Mouse (Mus musculus): Measurements from ENCODE around the gene Kctd19. TPM values are rescaled to one million over a fixed set of nuclear protein-coding genes. Genes with fewer than 3 reads are reported as not detected.

Gene Kctd19
- polyA plus RNA-seq, 1 experiment from 2014 or later = not detected

DNA sequence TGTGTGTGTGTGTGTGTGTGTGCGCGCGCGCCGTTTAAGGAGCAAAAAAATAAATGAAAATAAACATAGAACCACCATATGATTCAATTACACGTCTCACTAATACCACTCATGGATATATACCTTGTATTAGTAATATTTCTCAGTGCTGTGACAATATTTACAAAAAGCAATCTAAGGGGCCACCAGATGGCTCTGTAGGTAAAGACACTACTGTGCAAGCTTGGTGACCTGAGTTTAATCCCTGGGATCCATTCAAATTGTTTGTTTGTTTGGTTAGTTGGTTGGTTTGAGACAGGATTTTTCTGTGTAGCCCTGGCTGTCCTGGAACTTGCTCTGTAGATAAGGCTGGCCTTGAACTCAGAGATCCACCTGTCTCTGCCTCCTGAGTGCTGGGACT is 3.4 kb downstream of the Kctd19 start:
- ATAC-seq (replicated peaks; ENCODE audit: insufficient number of reproducible peaks, low FRiP score, low TSS enrichment, low read depth) (no peak), DNase-seq (ENCODE audit: low spot score) (no peak)
- Histone ChIP-seq H3K36me3 (replicated peaks; ENCODE audit: control insufficient read depth, insufficient read depth, low read depth, low read length) (no peaks in the 10 kb centered on the region), H3K4me2 (ENCODE audit: low read depth, low read length) (no peak overlapping the region), H3K4me1 (ENCODE audit: control insufficient read depth, insufficient read depth, low read length) (no peaks in the 10 kb centered on the region; the same call in 1 of the 2 replicates), H3K27me3 (ENCODE audit: control insufficient read depth, insufficient read depth, low read length) (peaks cover 7% of the 10 kb centered on the region), H3K27ac (replicated peaks; ENCODE audit: low read depth, low read length) (no peak overlapping the region), H3K9me3 (replicated peaks; ENCODE audit: control insufficient read depth, low read length) (no peaks in the 10 kb centered on the region), H3K4me3 (ENCODE audit: low read depth, low read length) (no peak overlapping the region), H3K9ac (replicated peaks; ENCODE audit: low read length) (no peak overlapping the region)
- WGBS = 92% methylated on average over 6 of the region's 6 CpGs

DNA sequence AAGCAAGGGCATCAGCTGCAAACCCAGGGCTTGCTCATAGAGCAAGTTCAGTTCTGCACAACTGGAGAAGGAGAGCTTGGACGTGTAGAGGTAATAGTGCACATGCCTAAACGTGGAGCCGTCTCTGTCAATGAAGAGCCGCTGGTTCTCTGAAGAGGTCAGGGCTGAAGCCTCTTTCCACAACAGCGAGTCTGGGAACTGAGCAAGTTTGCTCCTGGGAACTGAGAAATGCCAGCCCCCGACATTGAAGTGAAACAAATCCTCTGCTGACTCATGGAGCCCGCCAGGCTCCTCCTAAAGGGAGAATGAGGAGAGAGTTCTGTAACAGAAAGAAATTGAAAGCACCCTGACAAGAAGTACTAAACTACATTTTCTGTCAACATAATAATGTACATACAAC is 5.0 kb downstream of the Kctd19 start:
- Histone ChIP-seq H3K27ac (replicated peaks; ENCODE audit: low read depth, low read length) (no peak overlapping the region), H3K4me1 (ENCODE audit: control insufficient read depth, insufficient read depth, low read length) (no peaks in the 10 kb centered on the region; the same call in 1 of the 2 replicates), H3K36me3 (replicated peaks; ENCODE audit: control insufficient read depth, insufficient read depth, low read depth, low read length) (no peaks in the 10 kb centered on the region), H3K9me3 (replicated peaks; ENCODE audit: control insufficient read depth, low read length) (no peaks in the 10 kb centered on the region), H3K4me2 (ENCODE audit: low read depth, low read length) (no peak overlapping the region), H3K4me3 (ENCODE audit: low read depth, low read length) (no peak overlapping the region), H3K27me3 (ENCODE audit: control insufficient read depth, insufficient read depth, low read length) (peaks cover 3% of the 10 kb centered on the region), H3K9ac (replicated peaks; ENCODE audit: low read length) (no peak overlapping the region)
- no peak for DNase-seq (ENCODE audit: low spot score)
- ATAC-seq (replicated peaks; ENCODE audit: insufficient number of reproducible peaks, low FRiP score, low TSS enrichment, low read depth) = no peak
- 56% methylated on average over 7 of the region's 7 CpGs for WGBS

DNA sequence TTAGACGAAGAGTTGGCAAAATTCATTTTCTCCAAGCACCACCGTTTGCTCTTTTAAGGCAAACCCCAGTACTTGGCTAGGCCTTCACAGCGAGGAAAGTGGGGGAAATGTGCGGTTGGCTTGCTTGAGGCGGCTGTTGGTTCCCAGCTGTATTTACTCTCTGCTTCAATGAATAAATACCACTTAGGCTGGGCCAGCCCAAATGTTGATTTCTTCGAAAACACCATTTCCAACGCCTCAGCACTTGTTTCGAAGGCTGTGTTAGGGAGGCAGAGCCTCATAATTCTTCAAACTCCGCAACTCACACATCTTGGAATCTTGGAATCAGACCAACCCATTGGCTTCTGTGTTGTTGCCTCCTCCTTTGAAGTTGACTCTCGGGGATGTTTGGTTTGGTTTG is 6.9 kb downstream of the Kctd19 start:
- ATAC-seq (replicated peaks; ENCODE audit: insufficient number of reproducible peaks, low FRiP score, low TSS enrichment, low read depth) (no peak), DNase-seq (ENCODE audit: low spot score) (no peak)
- H3K4me1 ChIP-seq (ENCODE audit: control insufficient read depth, insufficient read depth, low read length) = no peaks in the 10 kb centered on the region
- no peak overlapping the region for H3K4me3 ChIP-seq (ENCODE audit: low read depth, low read length)
- WGBS = 85% methylated on average over 10 of the region's 10 CpGs
- no peaks in the 10 kb centered on the region for H3K36me3 ChIP-seq (replicated peaks; ENCODE audit: control insufficient read depth, insufficient read depth, low read depth, low read length)
- H3K27me3 ChIP-seq (ENCODE audit: control insufficient read depth, insufficient read depth, low read length) = no peaks in the 10 kb centered on the region
- no peak overlapping the region for H3K27ac ChIP-seq (replicated peaks; ENCODE audit: low read depth, low read length)
- no peak overlapping the region for H3K9ac ChIP-seq (replicated peaks; ENCODE audit: low read length)
- H3K4me2 ChIP-seq (ENCODE audit: low read depth, low read length) = no peak overlapping the region
- H3K9me3 ChIP-seq (replicated peaks; ENCODE audit: control insufficient read depth, low read length) = no peaks in the 10 kb centered on the region

DNA sequence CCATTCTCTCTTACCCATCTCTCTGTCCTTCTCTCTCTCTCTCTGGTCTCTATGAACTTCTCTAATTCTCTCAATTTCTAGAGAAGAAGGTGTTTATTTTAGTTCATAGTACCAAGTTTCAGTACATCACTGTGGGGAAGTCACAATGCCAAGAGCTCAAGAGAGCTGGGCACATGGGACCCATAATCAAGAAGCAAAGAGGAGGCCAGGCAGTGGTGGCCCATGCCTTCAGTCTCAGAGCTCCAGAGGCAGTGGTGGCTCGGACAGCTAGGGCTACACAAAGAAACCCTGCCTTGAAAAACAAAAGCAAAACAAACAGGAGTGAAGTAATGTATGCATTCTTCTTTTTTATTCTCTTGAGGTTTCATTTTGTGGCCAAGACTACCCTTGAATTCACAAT is 8.8 kb downstream of the Kctd19 start:
- H3K27ac ChIP-seq (replicated peaks; ENCODE audit: low read depth, low read length) = no peak overlapping the region
- no peaks in the 10 kb centered on the region for H3K27me3 ChIP-seq (ENCODE audit: control insufficient read depth, insufficient read depth, low read length)
- DNase-seq (ENCODE audit: low spot score) (no peak), ATAC-seq (replicated peaks; ENCODE audit: insufficient number of reproducible peaks, low FRiP score, low TSS enrichment, low read depth) (no peak)
- H3K9ac ChIP-seq (replicated peaks; ENCODE audit: low read length) = no peak overlapping the region
- H3K36me3 ChIP-seq (replicated peaks; ENCODE audit: control insufficient read depth, insufficient read depth, low read depth, low read length) = no peaks in the 10 kb centered on the region
- H3K4me2 ChIP-seq (ENCODE audit: low read depth, low read length) = no peak overlapping the region
- no peak overlapping the region for H3K4me3 ChIP-seq (ENCODE audit: low read depth, low read length)
- H3K9me3 ChIP-seq (replicated peaks; ENCODE audit: control insufficient read depth, low read length) = no peaks in the 10 kb centered on the region
- H3K4me1 ChIP-seq (ENCODE audit: control insufficient read depth, insufficient read depth, low read length) = no peaks in the 10 kb centered on the region
- WGBS = 63% methylated on average over 1 of the region's 1 CpGs

DNA sequence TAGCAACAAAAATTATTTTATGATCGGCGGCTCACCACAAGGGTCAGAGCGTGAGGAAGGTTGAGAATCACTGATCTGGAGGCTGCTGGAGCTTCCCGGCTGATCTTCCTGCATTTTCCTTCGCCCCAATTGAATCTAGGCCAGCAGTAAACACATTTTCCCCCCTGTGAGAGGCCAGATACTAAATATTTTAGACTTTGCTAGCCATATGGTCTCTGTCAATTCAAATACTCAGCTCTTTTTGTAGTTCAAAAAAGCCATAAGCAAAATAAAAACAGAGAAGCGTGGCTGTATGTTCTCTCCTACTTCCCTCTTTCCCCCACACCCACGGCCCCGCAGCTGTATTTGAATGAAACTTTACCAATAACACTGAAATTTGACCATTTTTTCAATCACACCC is 9.8 kb downstream of the Kctd19 start:
- no peaks in the 10 kb centered on the region for H3K4me1 ChIP-seq (ENCODE audit: control insufficient read depth, insufficient read depth, low read length)
- WGBS = 88% methylated on average over 8 of the region's 8 CpGs
- no peaks in the 10 kb centered on the region for H3K9me3 ChIP-seq (replicated peaks; ENCODE audit: control insufficient read depth, low read length)
- H3K9ac ChIP-seq (replicated peaks; ENCODE audit: low read length) = no peak overlapping the region
- no peak for ATAC-seq (replicated peaks; ENCODE audit: insufficient number of reproducible peaks, low FRiP score, low TSS enrichment, low read depth)
- H3K4me3 ChIP-seq (ENCODE audit: low read depth, low read length) = no peak overlapping the region
- no peaks in the 10 kb centered on the region for H3K27me3 ChIP-seq (ENCODE audit: control insufficient read depth, insufficient read depth, low read length)
- no peak overlapping the region for H3K4me2 ChIP-seq (ENCODE audit: low read depth, low read length)
- H3K36me3 ChIP-seq (replicated peaks; ENCODE audit: control insufficient read depth, insufficient read depth, low read depth, low read length) = no peaks in the 10 kb centered on the region
- no peak overlapping the region for H3K27ac ChIP-seq (replicated peaks; ENCODE audit: low read depth, low read length)
- no peak for DNase-seq (ENCODE audit: low spot score)

DNA sequence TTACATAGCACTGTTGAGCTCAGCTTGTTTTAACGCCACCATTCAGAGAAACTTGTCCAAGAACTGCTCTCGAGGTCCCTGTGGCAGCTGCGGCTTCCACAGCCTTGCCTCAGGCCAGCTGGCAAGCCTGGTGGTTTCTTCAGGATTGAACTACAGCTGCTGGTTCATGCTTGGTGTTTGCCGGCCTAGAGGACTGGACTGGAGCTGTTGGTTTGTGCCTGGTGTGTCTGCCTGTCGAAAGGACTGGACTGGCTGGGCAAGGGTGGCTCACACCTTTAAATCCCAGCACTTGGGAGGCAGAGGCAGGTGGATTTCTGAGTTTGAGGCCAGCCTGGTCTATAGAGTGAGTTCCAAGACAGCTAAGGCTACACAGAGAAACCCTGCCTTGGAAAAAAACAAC is 13.3 kb downstream of the Kctd19 start:
- WGBS = 82% methylated on average over 5 of the region's 5 CpGs
- no peaks in the 10 kb centered on the region for H3K36me3 ChIP-seq (replicated peaks; ENCODE audit: control insufficient read depth, insufficient read depth, low read depth, low read length)

DNA sequence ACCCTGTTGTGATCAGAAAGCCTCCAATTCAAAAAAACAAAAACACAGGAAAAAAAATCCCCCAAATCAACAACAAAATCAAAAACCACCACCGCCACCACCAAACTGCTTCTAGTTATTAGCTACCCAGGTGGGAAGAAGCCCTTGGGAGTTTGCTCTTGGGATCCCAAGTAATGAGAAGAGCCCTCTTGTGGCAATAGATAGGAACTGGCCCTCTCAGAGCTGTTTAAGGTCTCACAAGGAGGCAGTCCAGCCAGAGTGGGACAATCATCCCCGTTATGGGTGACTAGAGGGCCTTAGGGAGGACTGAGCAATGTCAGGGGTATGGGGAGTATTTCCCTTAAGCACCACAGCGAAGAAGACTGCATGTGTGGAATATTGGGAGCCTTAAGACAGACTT is 15.6 kb downstream of the Kctd19 start:
- Histone ChIP-seq H3K4me2 (ENCODE audit: low read depth, low read length) (no peak overlapping the region), H3K9ac (replicated peaks; ENCODE audit: low read length) (no peak overlapping the region), H3K9me3 (replicated peaks; ENCODE audit: control insufficient read depth, low read length) (no peaks in the 10 kb centered on the region), H3K4me1 (ENCODE audit: control insufficient read depth, insufficient read depth, low read length) (no peaks in the 10 kb centered on the region), H3K36me3 (replicated peaks; ENCODE audit: control insufficient read depth, insufficient read depth, low read depth, low read length) (no peaks in the 10 kb centered on the region), H3K4me3 (ENCODE audit: low read depth, low read length) (no peak overlapping the region), H3K27ac (replicated peaks; ENCODE audit: low read depth, low read length) (no peak overlapping the region), H3K27me3 (ENCODE audit: control insufficient read depth, insufficient read depth, low read length) (no peaks in the 10 kb centered on the region)
- 42% methylated on average over 3 of the region's 3 CpGs for WGBS
- DNase-seq (ENCODE audit: low spot score) (peak; percentile 78), ATAC-seq (replicated peaks; ENCODE audit: insufficient number of reproducible peaks, low FRiP score, low TSS enrichment, low read depth) (no peak)

More for the DNA sequence above, 13.3 kb downstream of the Kctd19 start:
- H3K4me2 ChIP-seq (ENCODE audit: low read depth, low read length) = no peak overlapping the region
- no peak for DNase-seq (ENCODE audit: low spot score)
- no peaks in the 10 kb centered on the region for H3K9me3 ChIP-seq (replicated peaks; ENCODE audit: control insufficient read depth, low read length)
- H3K9ac ChIP-seq (replicated peaks; ENCODE audit: low read length) = no peak overlapping the region
- no peaks in the 10 kb centered on the region for H3K4me1 ChIP-seq (ENCODE audit: control insufficient read depth, insufficient read depth, low read length)
- no peaks in the 10 kb centered on the region for H3K27me3 ChIP-seq (ENCODE audit: control insufficient read depth, insufficient read depth, low read length)
- no peak overlapping the region for H3K4me3 ChIP-seq (ENCODE audit: low read depth, low read length)
- ATAC-seq (replicated peaks; ENCODE audit: insufficient number of reproducible peaks, low FRiP score, low TSS enrichment, low read depth) = no peak
- H3K27ac ChIP-seq (replicated peaks; ENCODE audit: low read depth, low read length) = no peak overlapping the region

DNA sequence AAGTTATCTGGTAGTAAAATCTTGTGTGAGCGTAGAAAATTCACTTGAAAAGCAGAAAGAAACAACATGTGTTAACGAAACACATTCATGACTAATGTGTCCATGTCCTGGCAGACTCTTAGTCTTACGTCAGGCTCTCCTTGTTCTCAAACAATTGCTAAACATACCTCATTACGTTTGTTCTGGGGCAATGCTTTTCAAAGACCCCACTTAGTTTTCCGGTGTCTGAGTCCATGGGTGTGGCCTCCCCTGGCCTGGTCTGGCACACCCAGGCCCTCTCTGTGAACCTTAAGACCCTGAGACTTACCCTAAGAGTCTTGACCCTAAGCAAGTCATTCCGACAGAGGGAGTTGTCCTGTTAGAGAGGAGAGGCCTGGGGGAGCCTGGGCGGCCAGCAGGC is 19.4 kb downstream of the Kctd19 start:
- Histone ChIP-seq H3K27ac (replicated peaks; ENCODE audit: low read depth, low read length) (no peak overlapping the region), H3K9ac (replicated peaks; ENCODE audit: low read length) (no peak overlapping the region), H3K4me3 (ENCODE audit: low read depth, low read length) (no peak overlapping the region), H3K9me3 (replicated peaks; ENCODE audit: control insufficient read depth, low read length) (no peaks in the 10 kb centered on the region), H3K36me3 (replicated peaks; ENCODE audit: control insufficient read depth, insufficient read depth, low read depth, low read length) (no peaks in the 10 kb centered on the region), H3K4me1 (ENCODE audit: control insufficient read depth, insufficient read depth, low read length) (no peaks in the 10 kb centered on the region), H3K4me2 (ENCODE audit: low read depth, low read length) (no peak overlapping the region), H3K27me3 (ENCODE audit: control insufficient read depth, insufficient read depth, low read length) (no peaks in the 10 kb centered on the region)
- 79% methylated on average over 7 of the region's 7 CpGs for WGBS
- DNase-seq (ENCODE audit: low spot score) = no peak
- no peak for ATAC-seq (replicated peaks; ENCODE audit: insufficient number of reproducible peaks, low FRiP score, low TSS enrichment, low read depth)
